Mouse (Mus musculus): ENCODE results near the gene 1700016H13Rik. TPM values are rescaled to one million over a fixed set of nuclear protein-coding genes. Genes with fewer than 3 reads are reported as not detected.

The 1700016H13Rik gene
- total and polyA plus RNA-seq, 2 experiments from 2014 or later: 0.37 TPM; not detected in 1

- no peak for TF ChIP-seq CTCF (IDR thresholded peaks at IDR 0.05; ENCODE audit: low read depth)
- Histone ChIP-seq H3K9ac (replicated peaks; ENCODE audit: low read length) (no peak overlapping the region), H3K27me3 (ENCODE audit: insufficient read depth, low read length) (no peaks in the 10 kb centered on the region), H3K9me3 (ENCODE audit: low read length) (no peaks in the 10 kb centered on the region), H3K4me1 (ENCODE audit: insufficient read depth, low read length) (no peaks in the 10 kb centered on the region), H3K4me2 (ENCODE audit: low read depth, low read length) (no peak overlapping the region), H3K36me3 (ENCODE audit: insufficient read depth, low read length) (no peaks in the 10 kb centered on the region), H3K27ac (no peak overlapping the region), H3K4me3 (ENCODE audit: low read length) (no peak overlapping the region)
- 46% methylated on average over 6 of the region's 6 CpGs for WGBS
- no peak for ATAC-seq
- no peak for DNase-seq (ENCODE audit: low spot score)
Observed at GRCm38 (mm10) chr5:103674482-103674881, 18.7 kb upstream of the 1700016H13Rik start.

DNA sequence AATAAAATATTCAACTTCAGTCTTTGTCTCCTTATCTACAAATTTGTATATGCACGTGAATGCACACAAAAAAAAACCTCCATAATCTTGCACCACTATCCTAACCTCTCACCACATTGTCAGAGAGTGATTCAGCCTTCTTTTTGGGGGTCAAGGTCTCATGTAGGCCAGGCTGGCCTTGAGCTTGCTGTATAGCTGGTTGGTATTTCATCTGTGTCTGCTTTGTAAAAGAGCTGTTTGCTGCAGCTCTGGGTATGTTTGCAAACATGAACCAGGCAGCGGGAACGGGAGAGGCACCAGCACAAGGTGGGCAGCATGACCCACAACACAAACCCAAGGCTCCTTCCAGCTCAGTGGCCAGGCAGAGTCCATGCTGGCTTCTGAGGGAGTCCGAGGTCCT, 17.8 kb upstream of the 1700016H13Rik start:
- DNase-seq (ENCODE audit: low spot score): no peak

GRCm38 (mm10) chr5:103671858-103672257, 16.0 kb upstream of the 1700016H13Rik start:
- H3K36me3 ChIP-seq (ENCODE audit: insufficient read depth, low read length): no peaks in the 10 kb centered on the region
- no peak overlapping the region for H3K4me2 ChIP-seq (ENCODE audit: low read depth, low read length)
- 77% methylated on average over 3 of the region's 3 CpGs for WGBS
- no peaks in the 10 kb centered on the region for H3K4me1 ChIP-seq (ENCODE audit: insufficient read depth, low read length)
- TF ChIP-seq CTCF (IDR thresholded peaks at IDR 0.05; ENCODE audit: low read depth): no peak
- no peak overlapping the region for H3K27ac ChIP-seq
- H3K4me3 ChIP-seq (ENCODE audit: low read length): no peak overlapping the region
- no peak for DNase-seq (ENCODE audit: low spot score)
- no peaks in the 10 kb centered on the region for H3K9me3 ChIP-seq (ENCODE audit: low read length)
- no peak for ATAC-seq
- H3K9ac ChIP-seq (replicated peaks; ENCODE audit: low read length): no peak overlapping the region
- H3K27me3 ChIP-seq (ENCODE audit: insufficient read depth, low read length): no peaks in the 10 kb centered on the region

More for the DNA sequence above, 17.8 kb upstream of the 1700016H13Rik start:
- H3K27me3 ChIP-seq (ENCODE audit: insufficient read depth, low read length): no peaks in the 10 kb centered on the region
- no peak for TF ChIP-seq CTCF (IDR thresholded peaks at IDR 0.05; ENCODE audit: low read depth)
- H3K4me3 ChIP-seq (ENCODE audit: low read length): no peak overlapping the region
- H3K27ac ChIP-seq: no peak overlapping the region
- no peaks in the 10 kb centered on the region for H3K36me3 ChIP-seq (ENCODE audit: insufficient read depth, low read length)
- ATAC-seq: no peak
- H3K4me2 ChIP-seq (ENCODE audit: low read depth, low read length): no peak overlapping the region
- no peaks in the 10 kb centered on the region for H3K9me3 ChIP-seq (ENCODE audit: low read length)
- H3K4me1 ChIP-seq (ENCODE audit: insufficient read depth, low read length): no peaks in the 10 kb centered on the region
- 81% methylated on average over 4 of the region's 4 CpGs for WGBS
- no peak overlapping the region for H3K9ac ChIP-seq (replicated peaks; ENCODE audit: low read length)

DNA sequence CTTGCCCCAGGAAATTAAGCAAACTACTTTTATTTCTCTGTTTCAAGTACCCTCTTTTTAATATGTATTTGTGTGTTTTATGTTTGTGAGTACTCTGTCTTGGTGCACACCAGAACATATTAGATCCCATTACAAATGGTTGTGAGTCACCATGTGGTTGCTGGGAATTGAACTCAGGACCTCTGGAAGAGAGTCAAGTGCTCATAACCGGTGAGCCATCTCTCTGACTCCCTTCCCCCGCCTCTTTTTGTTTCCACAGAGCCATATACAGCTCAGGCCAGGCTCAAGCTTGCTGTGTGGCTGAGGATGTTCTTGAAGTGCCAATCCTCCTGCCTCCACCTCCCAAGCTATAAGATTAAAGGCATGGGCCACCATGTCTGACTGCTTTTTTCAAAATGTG, 10.1 kb upstream of the 1700016H13Rik start:
- no peak overlapping the region for H3K4me2 ChIP-seq (ENCODE audit: low read depth, low read length)
- H3K27me3 ChIP-seq (ENCODE audit: insufficient read depth, low read length): no peaks in the 10 kb centered on the region
- H3K27ac ChIP-seq: no peak overlapping the region
- ATAC-seq (no peak), DNase-seq (ENCODE audit: low spot score) (no peak)
- no peak overlapping the region for H3K9ac ChIP-seq (replicated peaks; ENCODE audit: low read length)
- no peak overlapping the region for H3K4me3 ChIP-seq (ENCODE audit: low read length)
- 65% methylated on average over 2 of the region's 2 CpGs for WGBS
- no peak for TF ChIP-seq CTCF (IDR thresholded peaks at IDR 0.05; ENCODE audit: low read depth)
- H3K4me1 ChIP-seq (ENCODE audit: insufficient read depth, low read length): no peaks in the 10 kb centered on the region
- no peaks in the 10 kb centered on the region for H3K9me3 ChIP-seq (ENCODE audit: low read length)
- H3K36me3 ChIP-seq (ENCODE audit: insufficient read depth, low read length): no peaks in the 10 kb centered on the region

GRCm38 (mm10) chr5:103664932-103665331, 9.1 kb upstream of the 1700016H13Rik start:
- no peak overlapping the region for H3K4me3 ChIP-seq (ENCODE audit: low read length)
- no peaks in the 10 kb centered on the region for H3K36me3 ChIP-seq (ENCODE audit: insufficient read depth, low read length)
- H3K27me3 ChIP-seq (ENCODE audit: insufficient read depth, low read length): no peaks in the 10 kb centered on the region
- no peak for DNase-seq (ENCODE audit: low spot score)
- H3K9me3 ChIP-seq (ENCODE audit: low read length): no peaks in the 10 kb centered on the region
- no peak overlapping the region for H3K27ac ChIP-seq
- no peak overlapping the region for H3K9ac ChIP-seq (replicated peaks; ENCODE audit: low read length)
- H3K4me1 ChIP-seq (ENCODE audit: insufficient read depth, low read length): no peaks in the 10 kb centered on the region
- H3K4me2 ChIP-seq (ENCODE audit: low read depth, low read length): no peak overlapping the region
- no peak for TF ChIP-seq CTCF (IDR thresholded peaks at IDR 0.05; ENCODE audit: low read depth)
- ATAC-seq: no peak
- 67% methylated on average over 9 of the region's 9 CpGs for WGBS

DNA sequence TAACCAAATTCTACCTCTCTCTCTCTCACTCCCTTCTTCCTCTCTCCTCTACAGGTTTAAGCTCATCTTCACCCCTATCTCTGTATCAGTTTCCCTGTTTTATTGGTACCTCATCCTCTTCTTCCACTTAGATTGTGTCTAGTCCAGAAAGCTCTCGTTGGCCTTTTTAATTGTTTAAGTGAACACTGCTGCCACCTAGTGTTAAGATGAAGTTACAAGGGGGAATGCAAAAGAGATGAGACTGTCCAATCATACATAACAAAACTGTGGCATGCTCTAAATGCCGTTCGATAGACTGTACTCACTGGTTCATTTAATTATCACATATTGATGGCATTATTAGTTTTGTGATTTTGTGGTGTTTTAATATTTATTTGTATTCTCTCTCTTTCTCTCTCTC, 3.8 kb upstream of the 1700016H13Rik start:
- Histone ChIP-seq H3K36me3 (ENCODE audit: insufficient read depth, low read length) (no peaks in the 10 kb centered on the region), H3K9me3 (ENCODE audit: low read length) (no peaks in the 10 kb centered on the region), H3K9ac (replicated peaks; ENCODE audit: low read length) (no peak overlapping the region), H3K27me3 (ENCODE audit: insufficient read depth, low read length) (no peaks in the 10 kb centered on the region), H3K27ac (no peak overlapping the region), H3K4me1 (ENCODE audit: insufficient read depth, low read length) (no peaks in the 10 kb centered on the region), H3K4me2 (ENCODE audit: low read depth, low read length) (no peak overlapping the region), H3K4me3 (ENCODE audit: low read length) (no peak overlapping the region)
- ATAC-seq (no peak), DNase-seq (ENCODE audit: low spot score) (peak; percentile 90)
- WGBS: 19% methylated on average over 3 of the region's 3 CpGs
- peak; percentile 83 for TF ChIP-seq CTCF (IDR thresholded peaks at IDR 0.05; ENCODE audit: low read depth)

DNA sequence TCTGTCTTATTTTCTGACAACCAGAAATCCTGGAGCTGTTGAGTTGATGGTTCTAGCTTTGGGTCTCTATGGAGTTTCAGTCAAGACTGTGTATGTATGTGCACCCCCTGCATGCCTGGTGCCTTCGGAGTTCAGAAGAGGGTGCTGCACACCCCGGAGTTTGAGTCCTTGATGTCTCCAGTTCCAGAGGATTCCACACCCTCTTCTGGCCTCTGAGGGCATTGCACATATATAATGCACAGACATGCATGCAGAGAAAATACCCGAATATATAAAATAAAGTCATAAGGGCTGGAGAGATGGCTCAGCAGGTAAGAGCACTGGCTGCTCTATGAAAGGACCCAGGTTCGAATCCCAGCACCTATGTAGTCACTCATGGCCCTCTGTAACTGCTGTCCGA, 3.1 kb upstream of the 1700016H13Rik start:
- Histone ChIP-seq H3K36me3 (ENCODE audit: insufficient read depth, low read length) (no peaks in the 10 kb centered on the region), H3K9me3 (ENCODE audit: low read length) (no peaks in the 10 kb centered on the region), H3K27me3 (ENCODE audit: insufficient read depth, low read length) (no peaks in the 10 kb centered on the region), H3K4me1 (ENCODE audit: insufficient read depth, low read length) (no peaks in the 10 kb centered on the region), H3K4me2 (ENCODE audit: low read depth, low read length) (no peak overlapping the region), H3K4me3 (ENCODE audit: low read length) (no peak overlapping the region), H3K9ac (replicated peaks; ENCODE audit: low read length) (no peak overlapping the region), H3K27ac (no peak overlapping the region)
- ATAC-seq (no peak), DNase-seq (ENCODE audit: low spot score) (peak; percentile 42)
- peak; percentile 57 for TF ChIP-seq CTCF (IDR thresholded peaks at IDR 0.05; ENCODE audit: low read depth)
- WGBS: 66% methylated on average over 5 of the region's 5 CpGs

All from hindbrain, postnatal 0 days (tissue).